Mouse (Mus musculus): ENCODE results near the gene Mgat5.

The Mgat5 gene

GRCm38 (mm10) chr1:127338833-127339487 lies 134.1 kb downstream of the Mgat5 start:
- no peak for DNase-seq (ENCODE audit: low read depth, low spot score)

GRCm38 (mm10) chr1:127340296-127340695 lies 135.5 kb downstream of the Mgat5 start:
- DNase-seq (ENCODE audit: low read depth, low spot score), result no peak

GRCm38 (mm10) chr1:127344913-127345312 lies 140.1 kb downstream of the Mgat5 start:
- DNase-seq (ENCODE audit: low read depth, low spot score), result peak; percentile 67

- no peak for DNase-seq (ENCODE audit: low read depth, low spot score)
These were observed 141.9 kb downstream of the Mgat5 start for GRCm38 (mm10) chr1:127346596-127347139.

GRCm38 (mm10) chr1:127347878-127348620 lies 143.2 kb downstream of the Mgat5 start:
- DNase-seq (ENCODE audit: low read depth, low spot score), result peak; percentile 19

GRCm38 (mm10) chr1:127348642-127349341 lies 144.0 kb downstream of the Mgat5 start:
- DNase-seq (ENCODE audit: low read depth, low spot score), result peak; percentile 49

- no peak for DNase-seq (ENCODE audit: low read depth, low spot score)
These were observed 146.7 kb downstream of the Mgat5 start for GRCm38 (mm10) chr1:127351380-127352057.

GRCm38 (mm10) chr1:127352131-127352793 lies 147.4 kb downstream of the Mgat5 start:
- no peak for DNase-seq (ENCODE audit: low read depth, low spot score)

GRCm38 (mm10) chr1:127353408-127353807 lies 148.6 kb downstream of the Mgat5 start:
- no peak for DNase-seq (ENCODE audit: low read depth, low spot score)

- no peak for DNase-seq (ENCODE audit: low read depth, low spot score)
These were observed 149.3 kb downstream of the Mgat5 start for GRCm38 (mm10) chr1:127354152-127354551.

GRCm38 (mm10) chr1:127355034-127355433 lies 150.2 kb downstream of the Mgat5 start:
- DNase-seq (ENCODE audit: low read depth, low spot score), result no peak

GRCm38 (mm10) chr1:127363638-127364037 lies 158.8 kb downstream of the Mgat5 start:
- peak; percentile 43 for DNase-seq (ENCODE audit: low read depth, low spot score)

- DNase-seq (ENCODE audit: low read depth, low spot score), result no peak
These were observed 160.9 kb downstream of the Mgat5 start for GRCm38 (mm10) chr1:127365706-127366105.

- DNase-seq (ENCODE audit: low read depth, low spot score), result no peak
These were observed 161.3 kb downstream of the Mgat5 start for GRCm38 (mm10) chr1:127366111-127366510.

GRCm38 (mm10) chr1:127368513-127368912 lies 163.7 kb downstream of the Mgat5 start:
- DNase-seq (ENCODE audit: low read depth, low spot score), result no peak

GRCm38 (mm10) chr1:127369538-127369937 lies 164.7 kb downstream of the Mgat5 start:
- no peak for DNase-seq (ENCODE audit: low read depth, low spot score)

- no peak for DNase-seq (ENCODE audit: low read depth, low spot score)
These were observed 167.3 kb downstream of the Mgat5 start for GRCm38 (mm10) chr1:127372096-127372495.

- DNase-seq (ENCODE audit: low read depth, low spot score), result no peak
These were observed 168.7 kb downstream of the Mgat5 start for GRCm38 (mm10) chr1:127373559-127373958.

GRCm38 (mm10) chr1:127374157-127374556 lies 169.3 kb downstream of the Mgat5 start:
- DNase-seq (ENCODE audit: low read depth, low spot score), result no peak

GRCm38 (mm10) chr1:127380140-127380539 lies 175.3 kb downstream of the Mgat5 start:
- no peak for DNase-seq (ENCODE audit: low read depth, low spot score)

Measured in CD4-positive helper T cell, adult 2 months (primary cell).